Mouse (Mus musculus) gastrocnemius, adult 2 months (tissue): ENCODE results near the gene Gimap7. TPM values are rescaled to one million over a fixed set of nuclear protein-coding genes. Genes with fewer than 3 reads are reported as not detected.

Experiments
- DNase-seq: peaks from one replicate; pipeline ENCODE4 v3.0.0; 2022
- H3K27ac ChIP-seq: fragments of 200-600 bp; 2 replicates; pipeline ENCODE4 v1.8.1; 2022; ENCODE audit warnings: mild to moderate bottlenecking
- H3K4me3 ChIP-seq: fragments of 200-600 bp; 2 replicates; pipeline ENCODE4 v1.8.1; 2022; ENCODE audit warnings: mild to moderate bottlenecking, moderate library complexity
- CTCF ChIP-seq: fragments of 200-600 bp; IDR thresholded peaks from 2 replicates; pipeline ENCODE4 v1.8.1; 2022; ENCODE audit warnings: antibody characterized with exemption, mild to moderate bottlenecking, moderate library complexity
- intact Hi-C: fragments of 180-260 bp; cut with DNase I; formaldehyde crosslinking; loops from one replicate; pipeline ENCODE4 v1.15.1; 2025
- total RNA-seq, 2 experiments: library from RNA; stranded (reverse); gene quantifications; 2 replicates each; pipeline ENCODE4 v1.2.3; 2021

Gimap7 gene
- total RNA-seq, 2 experiments from 2014 or later = not detected

DNA sequence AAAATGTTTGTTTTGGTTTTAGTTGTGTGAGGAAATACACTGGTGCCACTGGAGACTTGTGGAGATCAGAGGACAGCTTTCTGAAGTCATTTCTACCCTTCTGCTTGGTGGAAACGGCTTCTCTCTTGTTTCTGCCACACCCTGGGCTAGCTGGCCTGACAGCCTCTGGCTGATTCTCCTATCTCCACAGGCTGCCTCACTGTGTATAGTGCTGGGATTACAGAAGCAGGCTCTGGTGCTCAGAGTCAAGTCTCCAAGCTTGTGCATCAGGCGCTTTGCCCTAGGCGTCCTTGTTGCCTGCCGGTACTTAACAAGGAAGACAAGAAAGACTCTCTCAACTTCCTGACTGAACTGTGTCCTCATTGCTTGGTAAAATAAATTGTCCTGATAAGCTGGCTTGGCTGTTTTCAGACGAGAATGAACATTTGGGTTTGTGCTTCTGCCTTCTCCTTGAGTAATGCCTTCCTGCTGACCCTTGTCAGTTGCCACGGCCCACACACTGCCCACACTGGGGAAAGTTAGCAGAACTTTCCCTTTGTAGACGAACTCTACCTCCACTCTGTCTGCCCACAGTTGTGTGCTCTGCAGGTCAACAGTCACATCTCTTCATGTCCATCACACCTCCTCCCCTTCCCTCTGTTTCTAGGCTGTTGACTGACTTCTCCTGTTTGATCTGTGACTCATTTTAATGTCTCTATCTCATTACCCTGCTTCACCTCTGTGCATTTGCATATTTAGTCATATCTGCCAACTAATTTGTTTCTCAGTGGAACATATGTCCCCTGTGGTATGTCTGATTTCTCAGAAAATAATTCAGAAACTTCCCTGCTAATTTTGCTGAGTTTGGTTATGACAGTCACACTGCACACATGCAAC, 28.9 kb downstream of the Gimap7 start:
- TF ChIP-seq CTCF = peak; percentile 1; the same call in 1 of the 2 replicates
- intact Hi-C loops = loop anchor here (5.0 to 10.0 kb wide), 2 partner anchors 45 to 63 kb away; partner anchors contain the start of gene Gimap4
- H3K27ac ChIP-seq = peak overlapping the region; percentile 83
- peak overlapping the region; percentile 70 for H3K4me3 ChIP-seq
- no peak for DNase-seq

DNA sequence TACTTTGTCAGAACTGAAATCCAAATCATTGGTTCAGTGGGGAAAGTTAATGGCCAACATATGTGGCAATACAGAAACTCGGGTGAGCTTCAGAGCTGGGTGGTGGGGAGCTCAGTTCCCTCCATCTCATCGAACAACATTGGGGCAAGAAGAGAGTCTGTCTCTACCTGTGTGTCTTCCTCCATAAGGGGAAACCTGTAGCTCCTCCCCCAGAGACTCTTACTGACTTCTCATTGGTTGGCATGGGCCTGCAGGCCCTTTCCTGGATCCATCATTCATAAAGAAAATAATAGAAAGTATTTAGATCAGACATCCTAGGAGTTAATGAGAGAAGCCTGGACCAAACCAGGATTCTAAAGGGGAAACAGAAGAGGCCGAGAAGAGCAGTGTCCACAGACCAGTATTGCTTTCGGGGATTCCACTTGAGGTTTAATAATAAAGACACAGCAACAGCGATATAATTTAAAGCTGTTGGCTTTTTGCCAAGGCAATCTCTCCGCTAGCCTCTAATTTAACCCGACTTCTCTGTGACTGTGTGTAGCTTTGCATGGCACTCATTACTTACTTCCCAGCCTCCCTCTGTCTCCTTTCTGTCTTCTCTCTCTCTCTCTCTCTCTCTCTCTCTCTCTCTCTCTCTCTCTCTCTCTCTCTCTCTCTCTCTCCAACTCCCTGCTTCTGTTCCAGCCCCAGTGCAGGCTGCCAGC, 45.3 kb downstream of the Gimap7 start:
- intact Hi-C loops = no loop called here
- no peak overlapping the region for H3K4me3 ChIP-seq
- no peak for DNase-seq
- no peak for TF ChIP-seq CTCF
- H3K27ac ChIP-seq = no peak overlapping the region

DNA sequence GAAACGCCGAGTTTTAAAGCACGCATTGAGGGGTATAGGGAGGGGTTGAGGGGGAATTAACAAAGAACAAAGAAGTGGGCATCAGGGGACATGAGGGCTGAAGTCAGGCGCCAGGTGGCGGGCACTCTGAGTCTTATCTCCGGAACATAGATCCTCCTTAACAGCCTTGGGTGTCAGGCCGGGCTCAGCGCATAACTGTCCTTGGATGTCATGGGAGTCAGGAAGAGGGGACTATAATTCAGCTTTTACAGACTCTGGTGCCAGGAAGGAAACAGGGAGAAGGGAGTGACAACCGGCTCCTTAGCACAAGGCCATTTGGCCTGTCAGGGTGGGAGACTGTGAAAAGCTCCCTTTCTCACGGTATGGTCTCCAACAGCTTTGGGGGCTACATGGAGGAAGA, 46.1 kb downstream of the Gimap7 start:
- DNase-seq = no peak

DNA sequence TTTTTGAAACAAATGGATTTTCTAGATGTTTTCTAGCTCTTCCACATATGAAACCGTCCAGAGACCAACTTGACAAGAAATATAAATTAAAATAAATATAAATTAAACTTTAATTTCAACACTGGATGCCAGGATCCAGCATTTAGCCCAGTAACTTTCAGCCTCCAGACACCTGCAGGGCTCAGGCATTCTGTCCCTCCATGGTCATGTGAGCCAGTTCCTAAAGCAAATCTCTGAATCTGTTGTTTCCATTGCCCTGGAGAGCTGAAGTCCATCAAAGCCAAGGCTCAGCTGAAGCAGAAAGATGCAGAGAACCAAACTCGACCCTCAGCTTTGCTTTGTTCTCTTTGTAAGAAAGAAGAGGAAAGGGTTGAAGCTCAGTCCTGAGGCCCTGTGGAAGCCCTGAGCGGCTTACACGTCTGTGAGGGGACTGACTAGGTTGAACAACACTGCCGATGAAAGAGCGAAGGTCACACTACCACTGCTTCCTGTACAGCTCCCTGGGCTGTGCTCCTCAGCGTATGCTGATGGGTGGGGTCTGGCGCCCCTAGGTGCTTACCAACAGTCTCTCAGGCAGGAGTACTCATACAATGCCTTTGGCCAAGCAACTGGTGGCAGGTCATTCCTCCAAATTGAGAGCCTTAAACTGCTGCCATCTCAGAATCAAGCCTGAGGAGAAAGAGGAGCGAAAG, 49.9 kb downstream of the Gimap7 start:
- H3K27ac ChIP-seq = no peak overlapping the region
- no peak for DNase-seq
- intact Hi-C loops = no loop called here
- H3K4me3 ChIP-seq = no peak overlapping the region
- no peak for TF ChIP-seq CTCF

More for the DNA sequence above, 46.1 kb downstream of the Gimap7 start:
- no peak for TF ChIP-seq CTCF
- H3K27ac ChIP-seq = no peak overlapping the region
- no peak overlapping the region for H3K4me3 ChIP-seq
- intact Hi-C loops = no loop called here

DNA sequence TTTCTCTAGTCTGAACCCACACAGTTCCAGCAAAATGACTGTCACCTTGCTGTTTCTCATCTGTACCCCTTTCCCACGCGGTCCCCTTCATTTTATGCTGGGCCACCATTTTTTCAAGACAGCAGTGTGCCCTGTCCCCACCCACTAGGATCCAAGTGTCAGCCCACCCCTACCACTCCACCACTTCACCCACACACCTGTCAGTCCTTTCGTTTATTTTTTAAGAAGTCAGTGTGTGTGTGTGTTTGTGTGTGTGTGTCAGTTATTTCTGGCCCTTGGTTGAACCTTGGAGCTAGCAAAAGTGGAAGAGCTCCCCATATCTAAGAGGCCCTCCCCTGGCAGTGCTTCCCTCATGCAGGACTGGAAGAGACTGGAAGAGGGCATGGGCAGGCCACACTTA, 50.5 kb downstream of the Gimap7 start:
- intact Hi-C loops = no loop called here
- no peak for DNase-seq
- no peak for TF ChIP-seq CTCF
- Histone ChIP-seq H3K27ac (no peak overlapping the region), H3K4me3 (no peak overlapping the region)

DNA sequence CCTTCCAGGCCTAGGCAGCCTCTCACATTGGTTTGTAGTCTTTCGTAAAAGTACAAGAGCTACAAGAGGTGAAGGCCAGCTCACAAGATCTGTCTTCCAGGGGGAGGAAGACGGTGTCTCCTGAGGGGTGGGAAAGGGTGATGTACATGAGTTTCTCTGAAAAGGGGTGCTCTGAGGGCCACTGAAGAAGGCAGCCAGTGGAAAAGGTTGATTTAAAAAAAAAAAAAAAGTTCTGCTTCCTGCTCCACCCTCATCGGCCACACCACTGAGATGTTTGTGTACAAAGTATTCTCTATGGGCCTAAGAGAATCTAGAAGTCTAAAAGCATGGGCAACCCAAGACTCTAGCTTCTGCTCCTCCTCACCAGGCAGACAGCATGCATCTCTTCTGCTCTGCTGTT, 52.3 kb downstream of the Gimap7 start, which contains the start of gene Gimap3:
Gene Gimap3 (minus strand): TSS at position 156 of the 400 bp plus-strand sequence.
- Histone ChIP-seq H3K4me3 (no peak within 1 kb of the TSS), H3K27ac (no peak within 1 kb of the TSS)
- intact Hi-C loops = loop anchor here (5.0 kb wide), 2 partner anchors 228 to 593 kb away; no protein-coding TSS in a partner anchor
- DNase-seq = no peak
- TF ChIP-seq CTCF = no peak

DNA sequence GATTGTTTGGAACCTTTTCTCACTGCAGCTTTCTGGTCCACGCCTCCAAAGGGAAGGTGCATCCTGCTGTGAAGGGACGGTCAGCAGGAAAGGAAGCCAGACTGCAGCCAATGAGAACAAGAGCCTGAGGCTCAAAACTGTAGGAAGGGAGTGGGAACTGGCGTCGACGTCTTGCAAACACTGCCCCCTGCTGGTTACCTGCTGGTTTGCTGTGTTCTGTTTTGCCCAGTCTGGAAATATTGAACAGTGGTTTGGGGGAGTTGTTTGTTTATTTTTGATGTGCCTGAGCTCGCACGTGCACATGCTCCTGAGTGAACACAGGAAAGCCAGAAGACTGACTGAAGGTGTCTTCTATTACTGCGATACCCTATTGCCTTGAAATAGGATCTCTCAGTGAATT, 53.6 kb downstream of the Gimap7 start:
- no peak overlapping the region for H3K4me3 ChIP-seq
- intact Hi-C loops = loop anchor here (1.0 to 5.0 kb wide), 3 partner anchors 127 to 595 kb away; no protein-coding TSS in a partner anchor
- DNase-seq = peak; percentile 83

More for the DNA sequence above, 53.6 kb downstream of the Gimap7 start:
- no peak overlapping the region for H3K27ac ChIP-seq
- TF ChIP-seq CTCF = peak; percentile 93

Other genes with a start within 250 kb of the Gimap7 start
- gene Atp6v0e2, start 181.0 kb upstream of the Gimap7 start, total RNA-seq = 10 to 100 TPM; 48.3 to 53.7 TPM
- 10 to 100 TPM; 17.1 to 20.2 TPM for gene Lrrc61, start 163.8 kb upstream of the Gimap7 start, total RNA-seq
- gene Rarres2, start 145.8 kb upstream of the Gimap7 start, total RNA-seq = 10 to 100 TPM; 13.9 to 22.2 TPM
- gene Gm45021, start 129.0 kb upstream of the Gimap7 start, total RNA-seq = not detected
- gene Repin1, start 124.7 kb upstream of the Gimap7 start, total RNA-seq = 10 to 100 TPM; 27.8 to 33.5 TPM
- gene Gm44965, start 124.7 kb upstream of the Gimap7 start, total RNA-seq = not detected
- 1 to 10 TPM; 8.0 to 10.0 TPM for gene Zfp775, start 116.6 kb upstream of the Gimap7 start, total RNA-seq
- under 1 TPM; 0.38 to 0.50 TPM for gene AI854703, start 91.9 kb upstream of the Gimap7 start, total RNA-seq
- gene Gimap8, start 71.4 kb upstream of the Gimap7 start, total RNA-seq = 1 to 10 TPM; 2.4 to 3.2 TPM
- gene Gimap9, start 42.5 kb upstream of the Gimap7 start, total RNA-seq = 1 to 10 TPM; 1.1 to 1.2 TPM
- 1 to 10 TPM; 3.6 to 5.5 TPM for gene Gimap4, start 34.1 kb upstream of the Gimap7 start, total RNA-seq
- gene Gimap6, start 10.4 kb upstream of the Gimap7 start, total RNA-seq = 10 to 100 TPM in 1 of 2 experiments, 1 to 10 TPM in 1; 8.4 to 13.8 TPM
- under 1 TPM in 1 of 2 experiments, not detected in 1; 0.84 TPM for gene Gm28053, start within 50 bp of the Gimap7 start, total RNA-seq
- gene Gimap1, start 20.4 kb downstream of the Gimap7 start, total RNA-seq = 1 to 10 TPM; 2.2 to 2.3 TPM
- 1 to 10 TPM; 1.5 to 1.6 TPM for gene Gimap5, start 27.6 kb downstream of the Gimap7 start, total RNA-seq
- gene Gimap3, start 52.2 kb downstream of the Gimap7 start, total RNA-seq = not detected
- gene Tmem176a, start 122.3 kb downstream of the Gimap7 start, total RNA-seq = 1 to 10 TPM; 3.4 to 5.3 TPM
- 10 to 100 TPM; 11.4 to 12.9 TPM for gene Tmem176b, start 122.9 kb downstream of the Gimap7 start, total RNA-seq
- gene Aoc1, start 154.3 kb downstream of the Gimap7 start, total RNA-seq = not detected
- not detected for gene 1600015I10Rik, start 211.3 kb downstream of the Gimap7 start, total RNA-seq